Mouse (Mus musculus) heart, embryonic 12.5 days (tissue): ENCODE results near the gene Map1lc3b. TPM values are rescaled to one million over a fixed set of nuclear protein-coding genes. Genes with fewer than 3 reads are reported as not detected.

Experiments
- ATAC-seq: fragments of 200-750 bp; cut with Nextera tagmentation; 2 replicates; pipeline ENCODE4 v1.8.0; 2017; ENCODE audit warnings: moderate TSS enrichment, moderate library complexity; ENCODE audit not compliant: insufficient number of reproducible peaks, low FRiP score
- H3K27ac ChIP-seq: fragments of 300-500 bp; sonication (generic); 2 replicates; pipeline ENCODE4 v1.5.1; 2016; ENCODE audit warnings: mild to moderate bottlenecking, moderate library complexity; ENCODE audit not compliant: poor library complexity, severe bottlenecking
- H3K27me3 ChIP-seq: fragments of 300-500 bp; sonication (generic); replicated peaks from 2 replicates; pipeline ENCODE4 v1.6.1; 2016; ENCODE audit warnings: mild to moderate bottlenecking, moderate library complexity
- H3K36me3 ChIP-seq: fragments of 300-500 bp; sonication (generic); 2 replicates; pipeline ENCODE4 v1.6.1; 2016; ENCODE audit warnings: mild to moderate bottlenecking, moderate library complexity
- H3K4me1 ChIP-seq: fragments of 300-500 bp; sonication (generic); replicated peaks from 2 replicates; pipeline ENCODE4 v1.6.1; 2016; ENCODE audit warnings: mild to moderate bottlenecking
- H3K4me2 ChIP-seq: fragments of 300-500 bp; sonication (generic); 2 replicates; pipeline ENCODE4 v1.6.1; 2016; ENCODE audit warnings: mild to moderate bottlenecking, moderate library complexity
- H3K4me3 ChIP-seq: fragments of 300-500 bp; sonication (generic); 2 replicates; pipeline ENCODE4 v1.5.1; 2016; ENCODE audit warnings: mild to moderate bottlenecking
- H3K9ac ChIP-seq: fragments of 300-500 bp; sonication (generic); 2 replicates; pipeline ENCODE4 v1.6.1; 2016; ENCODE audit warnings: mild to moderate bottlenecking, moderate library complexity
- H3K9me3 ChIP-seq: fragments of 300-500 bp; sonication (generic); replicated peaks from 2 replicates; pipeline ENCODE4 v1.6.1; 2016; ENCODE audit warnings: mild to moderate bottlenecking, moderate library complexity
- WGBS: fragments of 180-500 bp; shearing (Covaris S2); methylation state at CpG from one replicate; pipeline ENCODE4 v1.1.7; 2016; 5-methylcytosine and 5-hydroxymethylcytosine counted together
- polyA plus RNA-seq: library from polyadenylated mRNA; unstranded; fragments of >200 nt; fragmentation: Nextera tagmentation; extraction: Ambion mirVana; gene quantifications from 2 replicates; pipeline ENCODE4 v1.2.1, GENCODE M21; 2016

Map1lc3b gene
- polyA plus RNA-seq, 1 experiment from 2014 or later = 182 TPM

DNA sequence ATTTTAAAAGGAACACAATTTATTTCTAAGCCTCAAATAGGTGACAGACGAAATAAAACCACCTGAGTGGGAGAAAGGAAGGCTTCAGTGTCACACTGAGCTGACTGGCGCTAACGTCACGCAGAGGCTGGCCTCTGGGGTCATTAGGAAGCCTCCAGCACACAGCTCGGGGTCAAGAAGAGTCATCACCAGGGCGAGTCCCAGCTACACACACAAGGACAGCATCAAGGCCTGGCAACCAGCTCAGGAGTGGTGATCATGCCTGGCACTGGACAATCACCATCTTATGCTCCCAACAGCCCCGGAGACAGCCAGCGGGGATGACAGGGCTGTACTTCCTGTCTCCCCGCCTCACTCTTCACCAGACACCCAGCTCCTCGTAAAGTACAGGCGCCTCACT, 32.4 kb upstream of the Map1lc3b start:
- Histone ChIP-seq H3K36me3 (peaks cover 55% of the 10 kb centered on the region), H3K4me1 (peaks cover 9% of the 10 kb centered on the region), H3K4me3 (no peak overlapping the region), H3K4me2 (no peak overlapping the region), H3K27me3 (no peaks in the 10 kb centered on the region), H3K27ac (no peak overlapping the region), H3K9ac (no peak overlapping the region), H3K9me3 (no peaks in the 10 kb centered on the region)
- WGBS = 84% methylated on average over 11 of the region's 11 CpGs
- ATAC-seq = no peak

DNA sequence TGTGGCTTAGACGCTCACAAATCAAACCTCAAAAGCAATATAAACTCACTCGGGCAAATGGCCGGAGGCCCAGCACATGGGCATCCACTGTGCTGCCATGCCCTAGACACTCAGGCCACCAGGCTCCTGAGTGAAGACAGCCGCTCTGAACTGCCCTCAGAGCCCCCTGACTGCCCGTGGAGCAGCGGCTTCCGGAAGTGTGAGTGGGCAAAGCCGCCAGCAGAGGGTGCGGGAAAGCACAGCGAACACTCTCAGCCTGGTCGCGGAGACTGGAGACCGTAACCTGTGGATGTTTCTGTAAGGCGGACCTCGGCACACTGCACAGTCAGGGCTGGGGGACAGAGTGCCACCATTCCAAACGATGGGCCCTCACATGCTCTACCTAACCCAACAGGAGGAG, 31.6 kb upstream of the Map1lc3b start:
- Histone ChIP-seq H3K4me3 (no peak overlapping the region), H3K27me3 (no peaks in the 10 kb centered on the region), H3K9me3 (no peaks in the 10 kb centered on the region), H3K27ac (no peak overlapping the region), H3K4me1 (peaks cover 17% of the 10 kb centered on the region), H3K36me3 (peaks cover 49% of the 10 kb centered on the region), H3K4me2 (no peak overlapping the region), H3K9ac (no peak overlapping the region)
- ATAC-seq = no peak
- WGBS = 89% methylated on average over 16 of the region's 16 CpGs

DNA sequence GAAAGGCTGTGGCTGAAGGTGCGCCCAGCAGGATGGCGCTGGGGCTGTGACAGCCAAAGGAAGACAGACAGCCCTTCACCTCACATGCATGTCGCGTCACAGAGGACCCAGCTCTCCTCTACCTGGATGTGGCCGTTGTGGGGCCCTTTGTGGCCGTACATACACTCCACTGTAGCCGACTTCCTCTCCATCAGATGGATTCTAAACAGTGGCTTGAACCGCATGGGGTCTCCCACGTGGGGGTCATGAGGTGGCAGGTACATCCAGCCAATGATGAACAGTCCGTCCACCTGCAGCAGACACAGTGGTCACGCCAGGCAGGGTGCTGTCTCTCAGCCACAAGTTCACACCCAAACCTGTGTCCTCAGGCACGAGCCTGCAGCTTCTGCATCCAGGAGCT, 30.4 kb upstream of the Map1lc3b start:
- Histone ChIP-seq H3K4me2 (no peak overlapping the region), H3K9me3 (no peaks in the 10 kb centered on the region), H3K27ac (no peak overlapping the region), H3K4me3 (no peak overlapping the region), H3K27me3 (no peaks in the 10 kb centered on the region), H3K9ac (no peak overlapping the region), H3K36me3 (peaks cover 39% of the 10 kb centered on the region), H3K4me1 (peaks cover 17% of the 10 kb centered on the region)
- WGBS = 92% methylated on average over 12 of the region's 12 CpGs
- ATAC-seq = no peak

- H3K9ac ChIP-seq = no peak overlapping the region
- H3K9me3 ChIP-seq = no peaks in the 10 kb centered on the region
- no peak for ATAC-seq
- H3K4me2 ChIP-seq = no peak overlapping the region
- WGBS = 92% methylated on average over 7 of the region's 7 CpGs
- H3K27me3 ChIP-seq = no peaks in the 10 kb centered on the region
- H3K27ac ChIP-seq = no peak overlapping the region
- peaks cover 38% of the 10 kb centered on the region for H3K36me3 ChIP-seq
- H3K4me3 ChIP-seq = no peak overlapping the region
- H3K4me1 ChIP-seq = peaks cover 17% of the 10 kb centered on the region
These were observed 29.6 kb upstream of the Map1lc3b start for GRCm38 (mm10) chr8:121560432-121561100.

DNA sequence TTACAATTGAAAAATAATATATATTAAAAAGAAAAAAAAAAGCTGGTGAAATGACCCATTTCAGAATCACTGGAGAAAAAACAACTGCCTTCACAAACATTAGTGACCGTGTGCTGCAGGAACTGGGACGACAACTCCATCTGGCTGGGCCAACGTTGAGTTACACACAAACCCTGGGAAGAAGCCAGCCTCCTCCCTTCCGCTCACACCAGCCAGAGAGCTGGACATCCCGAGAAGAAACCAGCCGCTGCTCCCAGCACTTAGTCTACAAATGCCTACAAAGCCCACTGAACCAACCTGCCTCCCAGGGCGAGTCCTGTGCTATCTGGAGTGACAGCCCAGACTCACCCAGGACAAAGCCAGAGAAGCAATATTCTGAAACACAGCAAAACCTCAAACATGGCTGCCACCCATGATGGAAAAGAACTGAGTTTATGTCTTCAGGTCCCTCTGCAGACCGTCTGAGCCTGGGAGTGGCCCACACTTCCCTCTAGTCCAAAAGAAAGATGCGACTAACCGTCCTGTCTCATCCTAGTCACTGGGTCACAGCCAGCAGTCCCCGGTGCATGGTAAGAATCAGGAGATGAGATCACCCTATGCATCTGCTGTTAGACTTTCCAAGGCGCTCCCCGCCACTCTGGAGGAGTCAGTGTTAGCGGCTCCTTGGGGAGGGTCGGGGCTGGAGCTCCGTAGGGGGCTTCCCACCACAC, 28.4 kb upstream of the Map1lc3b start:
- WGBS = 82% methylated on average over 16 of the region's 16 CpGs
- H3K9ac ChIP-seq = no peak overlapping the region
- no peak for ATAC-seq
- H3K9me3 ChIP-seq = no peaks in the 10 kb centered on the region
- no peak overlapping the region for H3K4me2 ChIP-seq
- H3K27me3 ChIP-seq = no peaks in the 10 kb centered on the region
- H3K27ac ChIP-seq = no peak overlapping the region
- peaks cover 17% of the 10 kb centered on the region for H3K4me1 ChIP-seq
- no peak overlapping the region for H3K4me3 ChIP-seq
- H3K36me3 ChIP-seq = peaks cover 32% of the 10 kb centered on the region

DNA sequence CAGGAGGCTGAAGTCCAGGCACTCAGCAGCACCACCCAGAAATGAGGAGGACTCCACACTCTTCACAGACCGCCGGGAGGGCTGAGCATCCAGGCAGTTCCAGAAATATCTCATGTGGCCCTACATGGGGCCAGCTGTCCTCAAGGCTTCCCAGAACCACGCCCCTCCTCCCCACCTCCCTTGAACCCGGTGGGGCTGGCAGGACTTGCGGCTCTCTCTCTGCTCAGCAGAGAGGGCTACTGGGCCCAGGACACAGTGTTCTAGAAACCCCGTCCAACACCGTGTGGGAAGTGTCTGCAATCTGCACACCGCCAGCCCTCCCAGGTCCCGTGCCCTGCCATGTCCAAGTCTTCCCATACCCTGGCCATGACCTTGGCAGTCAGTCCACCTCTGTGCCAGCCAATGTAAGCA, 27.2 kb upstream of the Map1lc3b start:
- Histone ChIP-seq H3K27me3 (no peaks in the 10 kb centered on the region), H3K4me3 (no peak overlapping the region), H3K36me3 (peaks cover 27% of the 10 kb centered on the region), H3K4me2 (no peak overlapping the region), H3K9me3 (no peaks in the 10 kb centered on the region), H3K4me1 (peaks cover 17% of the 10 kb centered on the region), H3K9ac (no peak overlapping the region), H3K27ac (peak overlapping the region; percentile 32; the same call in 1 of the 2 replicates)
- ATAC-seq = peak; percentile 23; the same call in 1 of the 2 replicates
- WGBS = 51% methylated on average over 9 of the region's 9 CpGs

- Histone ChIP-seq H3K36me3 (peaks cover 23% of the 10 kb centered on the region), H3K9ac (no peak overlapping the region), H3K4me3 (no peak overlapping the region), H3K4me2 (no peak overlapping the region), H3K27ac (no peak overlapping the region), H3K4me1 (peaks cover 24% of the 10 kb centered on the region), H3K9me3 (no peaks in the 10 kb centered on the region), H3K27me3 (no peaks in the 10 kb centered on the region)
- whole genome bisulfite sequencing = 80% methylated on average over 6 of the region's 6 CpGs
- no peak for ATAC-seq
These were observed 26.5 kb upstream of the Map1lc3b start for GRCm38 (mm10) chr8:121563701-121564100.

DNA sequence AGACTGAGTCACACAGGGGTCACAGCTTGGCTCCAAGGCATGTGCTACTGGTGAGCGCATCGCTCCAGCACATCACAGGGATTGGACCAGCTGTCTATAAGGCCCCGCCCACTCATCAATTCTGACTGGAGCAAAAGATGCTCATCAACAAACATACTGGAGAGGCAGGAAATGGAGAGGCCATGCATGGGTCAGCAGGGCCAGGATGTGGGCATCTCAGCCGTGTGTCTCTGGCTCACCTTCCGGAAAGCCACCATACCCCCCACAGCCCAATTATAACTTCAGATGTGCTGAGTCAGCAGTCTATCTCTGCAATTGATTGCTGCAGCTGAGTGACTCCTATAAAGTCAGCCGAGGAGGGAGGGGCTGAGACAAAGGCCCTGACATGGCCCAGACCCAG, 21.8 kb upstream of the Map1lc3b start:
- Histone ChIP-seq H3K9ac (no peak overlapping the region), H3K4me1 (peaks cover 24% of the 10 kb centered on the region), H3K4me2 (no peak overlapping the region), H3K36me3 (0 out of 2 replicates have a peak, but pooled peaks cover 9% of the 10 kb centered on the region), H3K27me3 (no peaks in the 10 kb centered on the region), H3K27ac (no peak overlapping the region), H3K4me3 (no peak overlapping the region), H3K9me3 (no peaks in the 10 kb centered on the region)
- ATAC-seq = no peak
- WGBS = 83% methylated on average over 6 of the region's 6 CpGs

DNA sequence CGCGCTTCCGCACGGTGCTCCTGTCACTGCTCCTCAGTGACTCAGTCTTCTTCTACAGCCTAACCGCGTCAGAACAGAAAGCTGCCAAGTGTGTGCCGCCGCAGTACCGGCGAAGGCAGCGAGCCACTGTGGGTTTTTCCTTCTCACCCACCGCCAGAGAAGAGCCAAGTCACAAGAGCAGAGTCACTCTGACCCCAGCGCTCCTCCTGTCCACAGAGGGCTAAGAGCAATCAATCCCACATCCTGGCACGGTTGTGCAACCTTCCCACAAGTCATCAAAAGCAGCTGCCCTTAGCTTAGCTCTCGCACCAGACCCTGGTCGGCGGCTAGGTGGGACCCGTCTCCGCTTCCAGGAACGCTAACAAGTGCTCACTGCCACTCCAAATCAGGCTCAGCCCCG, 19.8 kb upstream of the Map1lc3b start:
- H3K36me3 ChIP-seq = 0 out of 2 replicates have a peak, but pooled peaks cover under 1% of the 10 kb centered on the region
- H3K9ac ChIP-seq = no peak overlapping the region
- H3K4me1 ChIP-seq = peaks cover 29% of the 10 kb centered on the region
- H3K4me2 ChIP-seq = peak overlapping the region; percentile 31; the same call in 1 of the 2 replicates
- WGBS = 77% methylated on average over 21 of the region's 21 CpGs
- H3K9me3 ChIP-seq = no peaks in the 10 kb centered on the region
- no peaks in the 10 kb centered on the region for H3K27me3 ChIP-seq
- ATAC-seq = no peak
- H3K4me3 ChIP-seq = peak overlapping the region; percentile 8; the same call in 1 of the 2 replicates
- H3K27ac ChIP-seq = no peak overlapping the region

DNA sequence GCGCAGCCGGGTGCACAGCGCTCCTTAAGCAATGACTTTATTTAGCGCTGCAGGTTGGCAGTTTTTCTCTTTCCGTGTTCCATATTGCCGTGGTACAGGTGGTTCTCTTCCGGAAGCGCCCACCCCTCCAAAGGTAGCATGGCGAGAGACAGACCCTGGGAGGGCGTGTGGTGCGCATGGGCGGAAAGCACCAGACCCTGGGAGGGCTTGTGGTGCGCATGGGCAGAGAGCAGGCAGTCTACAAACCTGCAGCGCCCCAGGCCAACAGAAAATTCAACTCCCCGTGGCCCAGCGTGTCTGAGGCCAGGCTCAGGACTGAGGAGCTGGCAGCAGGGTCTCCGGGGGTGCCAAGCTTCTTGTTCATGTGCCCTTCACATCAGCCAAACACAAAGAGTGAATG, 19.4 kb upstream of the Map1lc3b start:
- WGBS = 73% methylated on average over 17 of the region's 17 CpGs
- Histone ChIP-seq H3K27ac (no peak overlapping the region), H3K4me3 (peak overlapping the region; percentile 8; the same call in 1 of the 2 replicates), H3K36me3 (no peaks in the 10 kb centered on the region), H3K9me3 (no peaks in the 10 kb centered on the region), H3K9ac (no peak overlapping the region), H3K4me2 (peak overlapping the region; percentile 31; the same call in 1 of the 2 replicates), H3K27me3 (no peaks in the 10 kb centered on the region), H3K4me1 (peaks cover 29% of the 10 kb centered on the region)
- ATAC-seq = no peak

DNA sequence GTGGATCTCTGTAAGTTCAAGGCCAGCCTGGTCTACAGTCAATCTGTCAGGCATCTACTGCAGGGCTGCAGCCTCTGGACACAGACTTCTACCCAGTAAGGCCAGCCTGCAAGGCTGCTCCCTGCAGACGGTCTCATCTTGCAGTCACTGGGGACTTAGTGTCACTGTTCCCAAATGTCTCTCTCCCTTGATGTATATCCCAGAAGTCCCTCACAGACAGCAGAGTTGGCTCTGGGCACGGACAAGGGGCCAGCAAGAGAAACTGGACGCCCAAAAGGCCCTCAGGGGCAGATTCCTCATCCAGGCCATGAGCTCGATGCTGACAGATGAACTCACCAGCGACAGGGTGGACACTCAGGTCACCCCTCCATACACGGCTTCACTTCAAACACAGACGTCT, 18.0 kb upstream of the Map1lc3b start:
- Histone ChIP-seq H3K36me3 (no peaks in the 10 kb centered on the region), H3K27me3 (no peaks in the 10 kb centered on the region), H3K27ac (no peak overlapping the region), H3K9me3 (no peaks in the 10 kb centered on the region), H3K9ac (no peak overlapping the region), H3K4me3 (no peak overlapping the region), H3K4me1 (peaks cover 36% of the 10 kb centered on the region), H3K4me2 (no peak overlapping the region)
- ATAC-seq = no peak
- 74% methylated on average over 7 of the region's 7 CpGs for WGBS
